Mouse (Mus musculus) cerebellum, adult 2 months (tissue): ENCODE measurements around the gene Creb3l1.

Experiments used
- CTCF ChIP-seq: fragments of 200-500 bp; IDR thresholded peaks from 2 replicates; pipeline ENCODE4 v1.5.1; 2011; ENCODE audit warnings: low read depth, mild to moderate bottlenecking, control low read depth, low read length, moderate library complexity, borderline replicate concordance; ENCODE audit not compliant: insufficient read depth
- POLR2A ChIP-seq: fragments of 200-500 bp; IDR thresholded peaks from 2 replicates; pipeline ENCODE4 v1.6.1; 2011; ENCODE audit warnings: low read length, control low read depth, borderline replicate concordance; ENCODE audit not compliant: insufficient read depth

DNA sequence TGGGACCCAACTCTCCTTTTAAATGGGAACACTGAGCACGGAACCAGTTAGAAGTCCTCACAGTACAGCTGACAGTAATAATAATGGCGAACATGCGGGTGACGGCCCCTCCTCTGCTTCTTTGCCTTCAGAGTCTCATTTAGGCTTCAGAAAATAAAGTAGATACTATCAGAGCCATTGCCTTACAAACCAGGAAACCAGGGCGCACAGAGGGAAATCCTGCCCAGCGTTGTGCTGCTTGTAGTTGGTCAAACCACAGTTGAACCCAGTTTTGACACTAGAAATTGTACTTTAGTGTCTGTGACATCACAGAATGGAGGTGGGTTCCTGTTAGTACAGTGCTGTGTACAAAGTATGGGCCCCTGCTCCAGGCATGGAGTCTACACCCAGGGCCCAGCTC, 10.1 kb downstream of the Creb3l1 start:
- TF ChIP-seq CTCF (no peak), POLR2A (no peak)
